Mouse (Mus musculus) cerebellum, postnatal 10 days (tissue): Measurements from ENCODE around the gene Zfp174.
"Not testable (repeated sequence)": the region's sequence is repeated elsewhere in the genome, so short reads cannot be mapped to it uniquely, and the experiment has no call there.

ENCODE experiments used
- DNase-seq, 2 experiments: peaks; one replicate each; pipeline ENCODE4 v3.0.0; 2021; ENCODE audit warnings: mixed read lengths in 2 of 2

Gene Zfp174

GRCm38 (mm10) chr16:3846711-3847518 lies at the start of gene Zfp174:
Zfp174 (plus strand) TSS chr16:3847268.
- DNase-seq: peak; percentile 94 to 96

GRCm38 (mm10) chr16:3808176-3808575 lies 38.9 kb upstream of the Zfp174 start:
- no peak for DNase-seq

GRCm38 (mm10) chr16:3814667-3815066 lies 32.4 kb upstream of the Zfp174 start:
- not testable (repeated sequence) for DNase-seq

GRCm38 (mm10) chr16:3820202-3820601 lies 26.9 kb upstream of the Zfp174 start:
- no peak for DNase-seq

- no peak for DNase-seq
Measured at GRCm38 (mm10) chr16:3828021-3828420, 19.0 kb upstream of the Zfp174 start.

GRCm38 (mm10) chr16:3829727-3830126 lies 17.3 kb upstream of the Zfp174 start:
- DNase-seq: no peak

GRCm38 (mm10) chr16:3830588-3831109 lies 16.4 kb upstream of the Zfp174 start, which contains the start of gene Olfr15:
Olfr15 (plus strand) TSS chr16:3830878.
- DNase-seq: no peak

- no peak for DNase-seq
Measured at GRCm38 (mm10) chr16:3835461-3835860, 11.6 kb upstream of the Zfp174 start.

GRCm38 (mm10) chr16:3839157-3839885 lies 7.7 kb upstream of the Zfp174 start:
- DNase-seq: peak; percentile 28 to 38

- DNase-seq: peak; percentile 14 to 23
Measured at GRCm38 (mm10) chr16:3842989-3843388, 4.1 kb upstream of the Zfp174 start.

GRCm38 (mm10) chr16:3843796-3844195 lies 3.3 kb upstream of the Zfp174 start:
- DNase-seq: no peak

- peak; percentile 12 for DNase-seq
Measured at GRCm38 (mm10) chr16:3847871-3848270, 803 bp downstream of the Zfp174 start.

GRCm38 (mm10) chr16:3848416-3848815 lies 1.3 kb downstream of the Zfp174 start:
- no peak for DNase-seq

- DNase-seq: not testable (repeated sequence)
Measured at GRCm38 (mm10) chr16:3851301-3851700, 4.2 kb downstream of the Zfp174 start.

GRCm38 (mm10) chr16:3852586-3852985 lies 5.5 kb downstream of the Zfp174 start:
- DNase-seq: peak in 1 of 2 experiments; percentile 24

GRCm38 (mm10) chr16:3854437-3855182 lies 7.5 kb downstream of the Zfp174 start:
- DNase-seq: no peak

GRCm38 (mm10) chr16:3855776-3856175 lies 8.7 kb downstream of the Zfp174 start:
- DNase-seq: no peak

- no peak for DNase-seq
Measured at GRCm38 (mm10) chr16:3859254-3859653, 12.2 kb downstream of the Zfp174 start.

GRCm38 (mm10) chr16:3871815-3872214 lies 24.7 kb downstream of the Zfp174 start:
- no peak for DNase-seq

- DNase-seq: peak; percentile 93 to 95
Measured at GRCm38 (mm10) chr16:3872216-3873047, 25.4 kb downstream of the Zfp174 start, which contains the start of gene Naa60. Naa60 (plus strand) TSS chr16:3872375.

- no peak for DNase-seq
Measured at GRCm38 (mm10) chr16:3876346-3876745, 29.3 kb downstream of the Zfp174 start.
